Mouse (Mus musculus) neural tube, embryonic 11.5 days (tissue): ENCODE measurements at regions not wholly inside any gene's neighbourhood (a gene's known extent, or its start where the extent isn't known, plus 50 kb on each side); places are given as distances from the start of the nearest gene placed in this dataset.

ENCODE experiments used
- ATAC-seq: fragments of 200-750 bp; cut with Nextera tagmentation; 2 replicates; pipeline ENCODE4 v1.8.0; 2017; ENCODE audit warnings: moderate number of reproducible peaks, mild to moderate bottlenecking, moderate TSS enrichment, moderate library complexity; ENCODE audit not compliant: insufficient read depth, low FRiP score, low TSS enrichment
- DNase-seq: peaks from one replicate; pipeline ENCODE4 v3.0.0-alpha.2; 2015; ENCODE audit warnings: low spot score
- H3K27ac ChIP-seq: fragments of 300-500 bp; sonication (generic); 2 replicates; pipeline ENCODE4 v1.5.1; 2014; ENCODE audit warnings: low read depth, mild to moderate bottlenecking, low read length
- H3K27me3 ChIP-seq: fragments of 300-500 bp; sonication (generic); 2 replicates; pipeline ENCODE4 v1.6.1; 2014; ENCODE audit warnings: mild to moderate bottlenecking, low read length, mixed read lengths; ENCODE audit not compliant: control insufficient read depth, insufficient read depth
- H3K36me3 ChIP-seq: fragments of 300-500 bp; sonication (generic); 2 replicates; pipeline ENCODE4 v1.6.1; 2014; ENCODE audit warnings: mild to moderate bottlenecking, low read length, moderate library complexity, mixed read lengths; ENCODE audit not compliant: control insufficient read depth, insufficient read depth
- H3K4me1 ChIP-seq: fragments of 300-500 bp; sonication (generic); 2 replicates; pipeline ENCODE4 v1.6.1; 2014; ENCODE audit warnings: low read length, mixed read lengths; ENCODE audit not compliant: control insufficient read depth, insufficient read depth
- H3K4me2 ChIP-seq: fragments of 300-500 bp; sonication (generic); 2 replicates; pipeline ENCODE4 v1.6.1; 2014; ENCODE audit warnings: low read depth, mild to moderate bottlenecking, moderate library complexity
- H3K4me3 ChIP-seq: fragments of 300-500 bp; sonication (generic); 2 replicates; pipeline ENCODE4 v1.5.1; 2014; ENCODE audit warnings: low read depth, low read length
- H3K9ac ChIP-seq: fragments of 300-500 bp; sonication (generic); 2 replicates; pipeline ENCODE4 v1.6.1; 2014; ENCODE audit warnings: mild to moderate bottlenecking, low read length
- H3K9me3 ChIP-seq: fragments of 300-500 bp; sonication (generic); 2 replicates; pipeline ENCODE4 v1.6.1; 2016; ENCODE audit warnings: low read length; ENCODE audit not compliant: control insufficient read depth
- WGBS: fragments of 180-500 bp; shearing (Covaris S2); extraction: QIAGEN DNeasy Blood & Tissue Kit; methylation state at CpG from one replicate; pipeline ENCODE4 v1.1.7; 2014; 5-methylcytosine and 5-hydroxymethylcytosine counted together

- Histone ChIP-seq H3K27me3 (no peaks in the 10 kb centered on the region), H3K36me3 (no peaks in the 10 kb centered on the region), H3K9me3 (no peaks in the 10 kb centered on the region), H3K4me2 (no peak overlapping the region), H3K4me1 (peaks cover 2% of the 10 kb centered on the region; the same call in 1 of the 2 replicates), H3K9ac (no peak overlapping the region), H3K27ac (no peak overlapping the region), H3K4me3 (no peak overlapping the region)
- DNase-seq = no peak
- ATAC-seq = no peak
- 100% methylated on average over 2 of the region's 2 CpGs for WGBS
These were observed 556.7 kb downstream of the Bnc2 start for GRCm38 (mm10) chr4:84118284-84118919.

GRCm38 (mm10) chr4:84119616-84120015 is 555.5 kb downstream of the Bnc2 start:
- peaks cover 2% of the 10 kb centered on the region; the same call in 1 of the 2 replicates for H3K4me1 ChIP-seq
- no peaks in the 10 kb centered on the region for H3K9me3 ChIP-seq
- ATAC-seq = no peak
- no peak for DNase-seq
- whole genome bisulfite sequencing = 21% methylated on average over 7 of the region's 7 CpGs
- H3K27ac ChIP-seq = no peak overlapping the region
- H3K27me3 ChIP-seq = no peaks in the 10 kb centered on the region
- no peak overlapping the region for H3K4me2 ChIP-seq
- no peaks in the 10 kb centered on the region for H3K36me3 ChIP-seq
- H3K9ac ChIP-seq = no peak overlapping the region
- no peak overlapping the region for H3K4me3 ChIP-seq

- H3K4me2 ChIP-seq = no peak overlapping the region
- no peaks in the 10 kb centered on the region for H3K9me3 ChIP-seq
- DNase-seq (no peak), ATAC-seq (no peak)
- no peaks in the 10 kb centered on the region for H3K27me3 ChIP-seq
- no peak overlapping the region for H3K9ac ChIP-seq
- peaks cover 4% of the 10 kb centered on the region for H3K4me1 ChIP-seq
- WGBS = 62% methylated on average over 7 of the region's 7 CpGs
- H3K36me3 ChIP-seq = no peaks in the 10 kb centered on the region
- H3K27ac ChIP-seq = no peak overlapping the region
- H3K4me3 ChIP-seq = no peak overlapping the region
These were observed 554.7 kb downstream of the Bnc2 start for GRCm38 (mm10) chr4:84120330-84120729.

GRCm38 (mm10) chr4:84121442-84121841 is 553.6 kb downstream of the Bnc2 start:
- H3K27me3 ChIP-seq = no peaks in the 10 kb centered on the region
- no peak overlapping the region for H3K27ac ChIP-seq
- no peak overlapping the region for H3K9ac ChIP-seq
- ATAC-seq = no peak
- 67% methylated on average over 10 of the region's 10 CpGs for WGBS
- H3K4me1 ChIP-seq = peaks cover 9% of the 10 kb centered on the region
- no peak for DNase-seq
- H3K36me3 ChIP-seq = no peaks in the 10 kb centered on the region
- H3K4me2 ChIP-seq = no peak overlapping the region
- no peaks in the 10 kb centered on the region for H3K9me3 ChIP-seq
- H3K4me3 ChIP-seq = no peak overlapping the region

- H3K36me3 ChIP-seq = no peaks in the 10 kb centered on the region
- H3K27ac ChIP-seq = no peak overlapping the region
- H3K4me2 ChIP-seq = no peak overlapping the region
- no peaks in the 10 kb centered on the region for H3K27me3 ChIP-seq
- peaks cover 6% of the 10 kb centered on the region for H3K4me1 ChIP-seq
- DNase-seq (no peak), ATAC-seq (no peak)
- H3K4me3 ChIP-seq = no peak overlapping the region
- 66% methylated on average over 4 of the region's 4 CpGs for WGBS
- H3K9ac ChIP-seq = no peak overlapping the region
- no peaks in the 10 kb centered on the region for H3K9me3 ChIP-seq
These were observed 548.7 kb downstream of the Bnc2 start for GRCm38 (mm10) chr4:84126400-84126799.

GRCm38 (mm10) chr4:84127380-84127779 is 547.7 kb downstream of the Bnc2 start:
- no peaks in the 10 kb centered on the region for H3K36me3 ChIP-seq
- no peak overlapping the region for H3K4me2 ChIP-seq
- no peaks in the 10 kb centered on the region for H3K27me3 ChIP-seq
- DNase-seq = no peak
- no peak overlapping the region for H3K27ac ChIP-seq
- peaks cover 6% of the 10 kb centered on the region for H3K4me1 ChIP-seq
- no peak overlapping the region for H3K9ac ChIP-seq
- no peaks in the 10 kb centered on the region for H3K9me3 ChIP-seq
- WGBS = 72% methylated on average over 2 of the region's 2 CpGs
- no peak overlapping the region for H3K4me3 ChIP-seq
- ATAC-seq = no peak

- ATAC-seq (no peak), DNase-seq (no peak)
- Histone ChIP-seq H3K4me1 (peaks cover 3% of the 10 kb centered on the region; the same call in 1 of the 2 replicates), H3K27ac (no peak overlapping the region), H3K27me3 (no peaks in the 10 kb centered on the region), H3K4me2 (no peak overlapping the region), H3K9me3 (no peaks in the 10 kb centered on the region), H3K36me3 (no peaks in the 10 kb centered on the region), H3K9ac (no peak overlapping the region), H3K4me3 (no peak overlapping the region)
- WGBS = 79% methylated on average over 7 of the region's 7 CpGs
These were observed 544.1 kb downstream of the Bnc2 start for GRCm38 (mm10) chr4:84130840-84131547.

GRCm38 (mm10) chr4:84135740-84136139 is 539.3 kb downstream of the Bnc2 start:
- no peaks in the 10 kb centered on the region for H3K36me3 ChIP-seq
- ATAC-seq = no peak
- no peaks in the 10 kb centered on the region for H3K9me3 ChIP-seq
- no peaks in the 10 kb centered on the region for H3K27me3 ChIP-seq
- H3K4me3 ChIP-seq = no peak overlapping the region
- H3K27ac ChIP-seq = no peak overlapping the region
- WGBS = 69% methylated on average over 10 of the region's 10 CpGs
- no peak overlapping the region for H3K9ac ChIP-seq
- no peaks in the 10 kb centered on the region for H3K4me1 ChIP-seq
- H3K4me2 ChIP-seq = no peak overlapping the region
- no peak for DNase-seq
